Mouse (Mus musculus) ovary, postnatal 36 days (tissue): Measurements from ENCODE around the gene Glis2.
"Not testable (repeated sequence)": the region's sequence is repeated elsewhere in the genome, so short reads cannot be mapped to it uniquely, and the experiment has no call there.

Source experiments
- DNase-seq: peaks from one replicate; pipeline ENCODE4 v3.0.0; 2022; ENCODE audit warnings: low spot score, mixed read lengths

Glis2 gene

DNA sequence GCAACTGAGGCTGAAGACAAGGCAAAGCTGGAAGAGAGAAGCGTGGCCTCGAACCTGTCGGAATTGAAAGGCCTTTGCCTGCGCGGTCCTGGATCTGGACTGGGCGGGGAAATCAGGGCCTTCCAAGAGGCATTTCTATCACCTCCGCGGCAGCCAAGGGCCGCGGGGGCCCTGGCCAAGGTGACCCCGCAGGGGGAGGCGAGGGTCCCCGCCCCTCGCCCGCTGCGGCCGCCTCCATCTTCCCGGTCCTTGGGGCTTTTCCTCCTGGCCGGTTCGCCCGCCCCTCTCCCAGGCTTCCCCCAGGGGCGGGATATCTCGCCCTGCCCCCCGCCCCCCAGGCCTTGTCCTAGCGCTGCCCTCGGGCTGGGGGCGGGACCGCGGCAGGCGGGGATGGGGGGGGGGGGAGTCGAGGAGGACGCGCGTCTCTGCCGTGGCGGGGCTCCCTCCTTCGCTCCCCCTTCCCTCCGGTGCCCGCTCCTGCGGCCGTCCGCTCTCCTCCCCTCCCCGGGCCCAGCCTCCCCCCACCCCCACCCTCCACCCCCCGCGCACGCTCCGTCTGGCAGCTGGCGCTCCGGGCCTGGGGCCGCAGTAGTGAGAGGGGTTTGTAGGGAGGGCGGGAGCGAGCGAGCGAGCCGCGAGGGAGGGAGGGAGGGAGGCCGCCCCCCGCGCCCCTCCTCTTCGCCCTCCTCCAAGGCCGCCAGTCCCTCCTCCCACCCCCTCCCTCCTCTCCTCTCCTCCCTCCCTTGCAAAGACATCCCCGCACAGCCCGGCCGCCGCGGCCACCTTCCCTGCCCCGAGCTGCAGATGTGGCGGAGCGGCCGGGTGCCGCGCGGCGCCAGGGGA lies at the start of gene Glis2:
Glis2 (plus strand) TSS at position 743 of the 843 bp plus-strand sequence.
- DNase-seq: peak; percentile 76

DNA sequence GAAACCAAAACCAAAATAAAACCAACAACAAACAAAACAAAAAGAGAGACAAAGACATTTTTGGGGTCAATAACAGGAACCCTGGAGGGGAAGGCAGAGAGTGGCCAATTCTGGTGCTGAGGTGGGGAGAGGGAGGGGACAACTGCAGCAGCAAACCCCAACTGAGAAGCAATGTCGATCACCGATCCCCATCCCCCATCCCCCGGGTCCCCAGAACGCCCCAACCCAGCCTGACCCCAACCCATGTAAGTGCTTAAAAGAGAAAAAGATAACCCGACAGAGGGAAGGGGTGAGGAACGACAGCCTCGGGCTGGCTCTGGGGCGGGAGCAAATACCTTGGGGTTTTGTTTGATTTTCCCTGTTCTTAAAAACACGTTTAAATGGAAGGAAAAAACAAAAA lies 49.7 kb upstream of the Glis2 start:
- no peak for DNase-seq

DNA sequence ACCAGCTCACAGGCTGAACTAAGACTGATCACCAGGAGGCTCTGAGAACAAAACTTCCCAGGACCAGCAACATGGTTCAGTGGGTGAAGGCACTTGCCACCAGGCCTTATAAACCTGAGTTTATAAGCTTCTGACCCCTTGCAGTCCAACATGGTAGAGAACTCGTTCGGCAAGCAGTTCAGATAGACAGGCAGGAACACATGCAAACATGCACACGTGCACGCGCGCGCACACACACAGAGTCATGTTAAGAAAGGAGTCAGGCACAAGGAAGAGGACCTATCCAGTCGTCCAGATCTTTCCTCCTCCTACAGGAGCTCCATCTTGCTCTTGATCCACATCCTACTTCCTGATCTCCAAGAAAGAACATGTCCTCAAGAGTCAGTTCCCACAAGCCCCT lies 47.7 kb upstream of the Glis2 start:
- DNase-seq: no peak

DNA sequence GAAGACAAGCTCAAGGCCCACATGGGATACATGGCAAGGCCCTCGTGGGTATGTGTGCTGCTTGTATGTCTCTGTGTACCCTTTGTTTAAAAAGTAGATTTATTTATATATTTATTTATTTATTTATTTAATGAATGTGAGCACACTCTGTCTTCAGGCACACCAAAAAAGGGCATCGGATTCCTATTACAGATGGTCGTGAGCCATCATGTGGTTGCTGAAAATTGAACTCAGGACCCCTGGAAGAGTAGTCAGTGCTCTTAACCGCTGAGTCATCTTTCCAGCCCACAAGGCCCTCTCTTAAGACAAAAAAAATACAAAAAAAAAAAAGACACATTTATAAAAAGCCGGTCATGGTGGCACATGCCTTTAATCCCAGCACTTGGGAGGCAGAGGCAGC lies 46.9 kb upstream of the Glis2 start:
- no peak for DNase-seq

DNA sequence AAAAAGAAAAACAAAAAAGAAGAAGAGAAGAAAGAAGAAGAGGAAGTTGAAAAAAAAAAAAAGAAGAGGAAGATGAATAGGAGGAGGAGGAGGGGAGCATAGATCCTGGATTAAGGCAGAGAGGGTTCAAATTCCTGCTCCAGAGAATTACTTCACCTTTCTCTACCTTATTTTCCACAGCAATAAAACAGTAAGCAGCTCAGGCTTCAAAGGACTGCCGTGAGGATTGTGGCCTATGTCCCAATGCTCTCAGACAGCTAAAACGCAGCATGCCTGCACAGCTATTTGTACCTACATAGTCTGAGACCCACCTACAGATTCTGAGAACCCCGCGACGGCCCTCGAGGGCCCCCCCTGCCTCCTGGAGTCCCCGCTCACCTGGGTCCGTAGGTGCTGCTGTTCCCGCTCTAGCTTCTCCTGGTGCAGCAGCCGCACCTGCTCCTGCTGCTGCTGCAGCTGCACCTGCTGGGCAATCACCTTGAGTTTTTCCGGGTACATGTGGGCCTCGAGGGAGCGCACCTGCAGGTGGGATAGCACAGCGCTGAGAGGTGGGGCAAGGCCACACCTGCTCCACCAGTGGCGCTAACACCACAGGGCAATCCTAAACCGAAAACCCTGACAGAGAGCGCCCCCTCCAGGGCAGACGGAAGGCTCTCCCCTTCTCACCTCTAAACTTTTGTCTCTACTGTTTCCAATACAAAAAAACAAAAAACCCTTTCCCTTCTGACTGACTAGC lies 45.4 kb upstream of the Glis2 start:
- no peak for DNase-seq

DNA sequence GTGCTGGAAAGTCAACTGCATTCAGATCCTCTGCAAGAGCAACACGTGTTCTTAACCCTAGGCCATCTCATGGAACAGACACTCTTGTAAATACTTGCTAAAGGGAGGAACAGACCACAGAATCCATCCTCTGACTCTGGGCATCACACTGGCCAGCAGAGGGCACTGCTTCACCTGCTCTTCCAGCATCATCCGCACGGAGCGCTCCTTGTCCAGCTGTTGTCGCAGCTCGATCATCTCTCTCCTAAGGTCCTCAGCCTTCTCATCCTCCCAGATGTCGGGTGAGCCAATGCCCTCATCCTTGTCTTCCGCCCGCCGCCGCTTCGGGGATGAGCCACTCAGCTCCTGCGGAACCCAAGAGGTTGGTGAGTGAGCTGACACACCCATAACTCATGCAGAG lies 43.5 kb upstream of the Glis2 start:
- DNase-seq: peak; percentile 66

DNA sequence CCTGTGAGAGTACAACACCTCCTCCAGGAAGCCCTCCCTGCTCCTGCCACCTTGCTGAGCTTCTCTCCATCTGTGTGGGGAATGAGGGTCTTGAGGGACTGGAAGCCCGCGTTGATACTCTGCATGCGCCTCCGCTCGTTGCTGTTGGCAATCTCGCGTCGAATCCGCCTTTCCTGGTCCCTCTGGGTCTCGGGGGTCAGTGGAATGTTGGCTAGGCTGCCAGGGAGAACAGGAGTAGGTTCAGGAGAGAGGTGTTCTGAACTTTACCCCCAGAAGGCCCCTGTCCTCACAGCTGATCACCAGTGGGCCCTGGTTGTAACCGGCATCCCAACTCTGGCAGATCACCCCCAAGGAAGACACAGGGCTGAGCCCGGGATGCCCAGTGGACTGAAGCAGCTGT lies 42.6 kb upstream of the Glis2 start:
- DNase-seq: no peak

DNA sequence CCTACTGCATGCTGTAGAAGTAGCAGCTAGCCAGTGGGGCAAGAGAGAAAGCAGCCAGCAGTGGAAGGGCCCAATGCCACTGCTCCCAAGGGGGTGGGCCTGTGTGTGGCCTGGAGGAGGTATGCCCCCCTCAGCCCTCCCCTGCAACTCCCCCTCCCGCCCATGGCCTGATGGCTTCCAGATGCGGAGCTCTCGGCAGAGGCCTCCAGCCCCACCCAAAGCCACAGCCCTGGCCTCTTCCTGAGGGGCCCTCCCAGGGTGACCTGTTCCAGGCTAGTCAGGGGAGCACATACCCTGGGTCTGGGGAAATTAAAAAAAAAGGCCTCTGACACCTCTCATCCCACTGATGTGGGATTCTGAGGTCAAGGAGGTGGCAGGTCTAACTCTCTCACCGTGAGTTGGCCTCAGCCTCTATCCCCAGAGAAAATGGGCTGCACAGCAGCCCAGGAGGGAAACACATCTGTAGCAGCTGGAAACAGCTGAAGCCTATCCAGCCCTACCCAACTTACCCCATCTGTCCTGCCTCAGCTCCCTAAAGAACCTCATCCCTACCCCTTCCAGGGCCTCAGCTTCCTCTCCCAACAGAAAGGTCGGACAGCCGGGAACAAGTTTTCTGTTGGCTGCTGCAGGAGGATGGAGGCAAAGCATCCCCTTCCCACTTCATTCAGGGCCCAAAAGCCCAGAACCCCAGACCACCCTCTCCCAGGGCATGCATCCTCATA lies 41.5 kb upstream of the Glis2 start:
- DNase-seq: no peak

DNA sequence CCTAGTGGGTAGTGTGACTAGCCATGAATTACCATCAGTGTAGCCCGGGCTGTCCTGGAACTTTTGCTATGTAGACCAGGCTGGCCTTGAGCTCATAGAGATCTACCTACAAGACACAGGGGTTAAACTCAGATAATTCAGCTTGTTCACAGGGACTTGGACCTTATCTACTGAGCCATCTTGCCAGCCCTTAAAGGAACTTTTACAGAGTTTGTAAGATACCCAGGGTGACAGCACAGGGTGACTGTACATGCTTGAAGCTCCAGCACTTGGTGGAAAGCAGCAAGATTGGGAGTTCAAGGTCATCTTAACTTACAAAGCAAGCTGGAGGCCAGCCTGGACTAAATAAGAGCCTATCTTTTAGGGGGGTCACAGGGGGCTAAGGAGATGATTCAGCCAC lies 39.0 kb upstream of the Glis2 start:
- no peak for DNase-seq

DNA sequence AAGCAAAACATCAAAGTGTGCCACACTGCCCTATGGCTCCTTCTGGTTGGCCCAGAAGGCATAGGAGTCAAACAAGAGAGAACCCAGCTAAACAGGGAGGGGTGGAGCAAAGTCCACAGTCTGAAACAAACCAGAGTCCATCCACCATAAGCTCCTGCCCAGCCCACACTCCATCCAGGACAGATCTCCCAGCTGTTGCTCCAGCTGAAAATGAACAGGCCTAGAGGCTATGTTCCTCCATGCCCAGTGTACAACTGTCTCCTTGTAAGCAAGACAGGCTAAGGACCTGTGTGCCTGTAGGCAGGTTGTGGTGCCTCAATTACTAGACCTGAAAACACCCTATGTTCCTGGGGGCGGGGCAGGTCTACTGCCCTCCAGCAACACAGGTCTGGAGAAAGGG lies 37.4 kb upstream of the Glis2 start:
- DNase-seq: no peak

DNA sequence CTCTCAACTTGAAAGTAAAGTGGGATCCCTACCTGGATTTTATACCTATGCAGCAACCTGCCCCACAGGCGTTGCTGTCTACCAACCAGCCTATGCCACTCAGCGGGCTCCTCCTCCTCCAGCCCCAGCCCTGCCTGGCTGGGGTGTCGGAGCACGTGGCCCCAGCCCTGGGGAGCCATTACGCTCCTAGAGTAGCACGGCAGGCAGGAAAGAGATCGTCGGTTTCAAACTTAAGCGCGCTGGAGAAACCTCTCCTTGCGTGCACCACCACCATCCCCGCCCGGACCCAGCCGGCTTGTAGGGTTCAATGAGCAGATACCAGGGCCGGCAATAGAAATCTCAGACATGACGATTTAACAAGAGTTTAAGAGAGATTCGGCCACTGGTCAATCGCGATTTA lies 36.6 kb upstream of the Glis2 start:
- DNase-seq: peak; percentile 70

DNA sequence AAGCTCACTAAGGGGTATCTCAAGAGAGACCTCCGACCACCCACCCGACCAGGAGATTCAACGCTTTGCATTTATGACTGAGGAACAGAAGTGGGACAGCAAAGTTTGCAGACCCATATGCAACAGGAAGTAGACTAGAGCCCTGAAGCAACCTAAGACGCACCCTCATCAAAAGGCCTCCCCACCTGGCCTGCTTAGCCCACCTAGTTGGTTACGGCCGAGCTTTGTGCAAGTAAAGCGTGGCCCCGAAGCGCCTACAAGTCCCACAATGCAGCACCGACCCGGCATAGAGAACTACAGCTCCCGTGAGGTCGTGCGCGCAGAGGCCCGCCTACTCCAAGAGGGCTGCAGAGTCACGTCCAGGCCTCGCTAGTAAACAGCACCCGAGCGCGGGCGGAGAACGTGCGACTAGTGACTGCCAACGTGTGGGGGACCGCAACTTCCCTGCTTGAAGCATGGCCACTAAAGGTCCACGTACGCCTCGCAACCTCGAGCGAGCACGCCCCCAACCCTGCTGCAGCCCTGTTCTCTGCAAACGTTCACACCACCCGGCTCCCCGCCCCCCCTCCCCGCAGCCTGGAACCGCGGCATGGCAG lies 36.0 kb upstream of the Glis2 start:
- peak; percentile 89 for DNase-seq

DNA sequence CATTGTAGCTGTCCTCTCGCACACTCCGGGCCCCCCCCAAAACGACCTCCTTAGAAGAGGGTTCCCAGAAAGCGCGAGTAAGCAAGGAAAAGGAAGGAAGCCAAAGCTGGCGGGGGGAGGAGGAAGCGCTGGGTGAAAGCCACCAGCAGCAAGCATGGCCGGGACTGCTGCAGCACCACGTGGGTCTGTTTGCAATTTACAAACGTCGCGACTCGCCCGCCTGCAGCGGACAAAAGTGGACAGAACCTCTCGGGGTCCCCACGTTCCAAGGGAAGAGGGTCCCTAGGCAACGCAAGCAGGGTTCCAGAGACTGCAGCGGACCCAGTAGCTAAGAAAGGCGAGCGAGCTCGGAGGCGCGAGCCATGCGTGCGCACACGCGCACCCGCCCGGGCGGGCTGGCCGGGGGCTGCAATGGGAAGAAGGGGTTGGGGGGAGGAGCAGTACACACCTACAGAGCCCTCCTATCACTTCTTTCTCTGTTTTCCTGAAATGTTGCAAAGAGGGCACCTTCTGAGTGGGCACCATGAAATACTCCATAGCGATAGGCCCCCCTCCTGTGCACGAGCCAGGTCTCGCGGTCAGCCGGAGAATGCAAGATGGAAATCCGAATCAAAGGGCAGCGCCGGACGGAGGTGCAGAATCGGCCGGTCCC lies 35.4 kb upstream of the Glis2 start:
- peak; percentile 68 for DNase-seq

DNA sequence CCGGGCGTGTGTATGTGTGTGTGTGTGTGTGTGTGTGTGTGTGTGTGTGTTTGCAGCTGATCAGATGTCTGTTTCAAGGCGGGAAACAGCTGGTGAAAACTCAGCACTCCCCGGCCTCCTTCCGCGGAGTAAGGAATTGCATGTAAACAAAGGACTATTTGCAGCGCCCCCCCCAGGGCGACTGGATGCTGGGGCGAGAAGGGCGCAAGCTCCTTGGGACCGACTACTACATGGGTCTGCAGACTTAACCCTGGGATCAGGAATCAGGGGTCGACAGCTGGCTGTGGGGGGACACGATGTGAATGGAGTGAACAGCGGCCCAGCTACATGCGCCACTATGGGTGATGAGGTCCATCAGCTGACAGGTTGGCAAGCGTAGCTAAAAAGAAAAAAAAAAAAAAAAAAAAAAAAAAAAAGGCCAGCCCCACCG lies 34.8 kb upstream of the Glis2 start, which contains the start of gene Tfap4:
Tfap4 (minus strand) TSS at position 140 of the 430 bp plus-strand sequence.
- DNase-seq: peak; percentile 83

DNA sequence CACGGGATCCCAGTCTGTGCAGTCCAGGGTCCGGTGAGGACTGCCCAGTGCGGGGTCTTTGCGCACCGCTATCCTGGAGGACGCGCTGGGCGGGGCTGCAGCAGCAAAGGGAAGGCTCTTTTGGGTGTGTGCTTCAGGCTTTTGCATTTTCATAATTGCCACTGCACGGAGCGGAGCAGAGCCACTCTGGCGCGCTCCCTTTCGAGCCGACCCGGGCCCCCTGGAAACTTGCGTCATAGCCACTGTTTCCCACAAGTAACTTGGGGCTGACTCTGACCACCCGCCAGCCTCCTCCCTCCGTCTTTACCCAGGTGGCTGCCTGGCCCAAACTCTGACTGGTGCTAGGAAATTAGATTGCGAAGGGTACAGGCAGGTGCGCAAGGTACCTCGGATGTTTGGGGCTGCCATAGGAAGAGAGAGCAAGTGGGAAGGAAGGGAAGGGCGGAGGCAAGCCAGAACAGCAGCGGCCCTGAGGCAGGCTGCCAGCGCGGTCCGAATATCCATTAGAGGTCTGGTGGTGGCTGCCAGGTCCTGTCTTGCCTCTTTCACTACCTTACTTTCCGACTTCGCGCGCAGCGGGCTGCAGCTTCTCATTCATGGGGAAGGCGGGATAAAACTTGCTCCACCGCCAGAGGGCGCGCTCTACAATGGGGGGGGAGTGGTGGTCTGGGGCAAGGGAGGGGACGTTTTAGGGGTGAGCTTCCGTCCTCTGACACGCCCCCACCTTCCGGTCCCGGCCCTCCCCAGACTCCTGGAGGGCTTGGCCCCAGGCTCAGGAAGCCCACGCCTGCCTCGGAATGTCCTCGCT lies 34.2 kb upstream of the Glis2 start:
- peak; percentile 70 for DNase-seq

DNA sequence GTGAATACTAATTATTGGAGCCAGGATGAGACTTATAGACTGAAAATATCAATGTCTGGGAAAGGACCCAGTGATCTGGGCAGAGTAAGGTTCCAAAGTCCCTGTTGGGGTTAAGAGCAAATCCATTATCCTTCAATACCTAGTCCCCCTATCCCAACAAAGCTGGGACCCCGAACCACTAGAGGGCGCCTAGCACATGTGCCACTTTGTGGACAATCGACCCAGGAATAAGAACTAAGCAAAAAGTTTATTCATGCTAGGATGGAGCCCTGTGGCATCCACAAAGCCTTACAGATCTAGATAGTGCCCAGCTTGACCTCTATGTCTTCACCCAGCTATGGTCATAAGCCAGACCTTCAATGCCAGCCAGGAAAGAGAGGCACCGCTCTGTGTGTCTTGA lies 26.6 kb upstream of the Glis2 start:
- peak; percentile 82 for DNase-seq

DNA sequence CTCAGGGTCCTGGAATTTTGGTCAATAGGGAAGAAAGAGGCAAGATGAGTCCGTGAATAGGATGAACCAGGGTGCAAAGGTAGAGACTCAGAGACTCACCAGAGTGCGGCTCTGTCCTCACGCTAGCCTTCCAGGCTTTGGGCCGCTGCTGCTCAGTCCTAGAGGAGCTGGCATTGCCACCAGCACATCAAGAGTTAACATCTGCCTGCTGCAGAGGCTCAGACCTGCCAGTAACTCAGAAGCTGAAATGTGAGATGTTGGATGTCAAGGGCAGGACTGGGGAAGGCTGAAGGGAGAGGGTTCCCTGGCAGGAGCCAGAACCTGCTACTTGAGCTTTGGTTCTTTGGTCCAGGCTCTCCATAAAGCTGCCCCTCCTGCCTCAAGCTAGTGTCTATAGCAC lies 23.8 kb upstream of the Glis2 start:
- DNase-seq: no peak

DNA sequence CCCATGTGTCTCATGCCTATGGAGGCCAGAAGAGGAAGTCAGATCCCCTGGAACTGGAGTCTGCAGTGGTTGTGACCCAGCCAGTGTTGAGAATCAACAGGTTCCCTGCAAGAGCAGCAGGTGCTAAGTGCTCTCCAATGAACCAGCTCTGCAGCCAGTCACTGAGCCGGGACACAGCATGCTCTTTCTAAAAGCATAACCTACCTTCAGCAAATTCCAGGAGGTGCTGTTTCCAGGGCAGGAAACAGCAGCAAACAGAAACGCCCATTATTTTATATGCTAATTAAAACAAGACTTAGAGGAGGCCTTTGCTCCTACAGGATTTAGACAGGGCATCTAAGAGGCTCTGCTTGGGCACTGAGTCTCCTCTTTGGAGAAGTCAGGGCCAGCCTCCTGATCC lies 18.5 kb upstream of the Glis2 start:
- DNase-seq: no peak

DNA sequence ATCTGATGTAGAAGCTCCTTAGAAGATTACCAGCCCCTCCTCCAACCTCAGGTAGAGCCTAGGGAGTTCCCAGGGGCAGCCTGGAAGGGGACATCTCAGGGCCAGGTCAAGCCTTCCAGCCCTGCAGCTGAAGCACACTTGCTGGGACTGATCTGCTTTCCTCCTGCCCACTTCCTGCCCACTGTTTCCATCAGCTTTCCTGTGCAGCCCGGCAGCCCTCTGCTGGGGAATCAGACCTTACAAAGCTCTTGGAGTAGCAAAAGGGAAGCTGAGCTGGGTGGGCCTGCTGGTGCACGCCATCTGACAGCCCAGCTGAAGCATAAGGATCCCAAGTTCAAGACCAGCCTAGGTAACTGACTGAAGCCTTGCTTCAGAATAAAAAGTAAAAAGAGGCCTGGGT lies 17.6 kb upstream of the Glis2 start:
- no peak for DNase-seq

DNA sequence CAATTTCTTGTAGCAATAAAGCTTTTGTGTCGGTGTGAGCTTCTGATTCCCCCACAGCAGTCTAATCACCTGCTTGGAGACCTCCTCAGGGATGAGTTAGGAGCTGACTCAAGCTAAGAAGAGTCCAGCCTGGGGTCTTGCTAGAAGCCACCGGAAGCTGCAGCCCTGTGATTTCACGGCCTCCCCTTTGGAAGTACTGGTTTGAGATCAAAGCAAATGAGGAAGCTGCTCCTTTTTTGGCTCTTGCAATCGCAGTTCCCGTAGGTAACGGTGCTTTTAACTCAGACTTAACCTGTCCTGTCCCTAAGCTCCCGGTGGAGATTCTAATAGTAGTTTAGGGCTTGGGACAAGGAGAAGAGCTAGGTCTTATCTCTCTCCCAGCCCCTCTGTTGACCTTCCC lies 15.9 kb upstream of the Glis2 start:
- DNase-seq: no peak

DNA sequence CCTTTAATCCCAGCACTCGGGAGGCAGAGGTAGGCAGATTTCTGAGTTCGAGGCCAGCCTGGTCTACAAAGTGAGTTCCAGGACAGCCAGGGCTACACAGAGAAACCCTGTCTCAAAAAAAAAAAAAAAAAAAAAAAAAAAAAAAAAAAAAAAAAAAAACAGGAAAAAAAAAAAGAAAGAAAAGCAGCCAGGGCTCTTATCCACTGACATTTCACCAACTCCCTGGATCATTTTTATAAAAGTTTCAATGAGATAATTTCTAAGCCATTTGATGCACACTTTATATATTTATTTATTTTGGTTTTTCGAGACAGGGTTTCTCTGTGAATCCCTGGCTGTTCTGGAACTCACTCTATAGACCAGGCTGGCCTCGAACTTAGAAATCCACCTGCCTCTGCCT lies 13.3 kb upstream of the Glis2 start:
- DNase-seq: not testable (repeated sequence)
